Mouse (Mus musculus) E14TG2a.4 (cell line): ENCODE data around the gene Grip1.

Experiments
- CTCF ChIP-seq: conservative IDR thresholded peaks from 2 replicates; pipeline ENCODE4 v1.5.1; 2014; ENCODE audit warnings: low read length
- NANOG ChIP-seq: IDR thresholded peaks from 2 replicates; pipeline ENCODE4 v1.6.1; 2014; ENCODE audit warnings: borderline replicate concordance, low read length, mixed read lengths
- POU5F1 ChIP-seq: IDR thresholded peaks from 2 replicates; pipeline ENCODE4 v1.6.1; 2014; ENCODE audit warnings: low read length, borderline replicate concordance

GRCm38 (mm10) chr10:119868995-119869579 lies 415.5 kb downstream of the Grip1 start:
- no peak for TF ChIP-seq CTCF
- no peak for TF ChIP-seq NANOG
- TF ChIP-seq POU5F1 = no peak
